Mouse (Mus musculus): ENCODE data around the gene Tdrd9.

Gene Tdrd9

GRCm38 (mm10) chr12:111958101-111958865 lies 13.1 kb upstream of the Tdrd9 start:
- peak; percentile 66 for ATAC-seq (ENCODE audit: insufficient number of reproducible peaks, low FRiP score, low TSS enrichment)

GRCm38 (mm10) chr12:111963339-111963738 lies 8.0 kb upstream of the Tdrd9 start:
- ATAC-seq (ENCODE audit: insufficient number of reproducible peaks, low FRiP score, low TSS enrichment) = no peak

- ATAC-seq (ENCODE audit: insufficient number of reproducible peaks, low FRiP score, low TSS enrichment) = peak; percentile 83
Observed at GRCm38 (mm10) chr12:111966683-111967173, 4.6 kb upstream of the Tdrd9 start, which contains the start of gene Atp5mpl. Atp5mpl (minus strand) TSS chr12:111966977.

- no peak for ATAC-seq (ENCODE audit: insufficient number of reproducible peaks, low FRiP score, low TSS enrichment)
Observed at GRCm38 (mm10) chr12:111970085-111970484, 1.3 kb upstream of the Tdrd9 start.

- no peak for ATAC-seq (ENCODE audit: insufficient number of reproducible peaks, low FRiP score, low TSS enrichment)
Observed at GRCm38 (mm10) chr12:111972504-111972903, 1.1 kb downstream of the Tdrd9 start.

- no peak for ATAC-seq (ENCODE audit: insufficient number of reproducible peaks, low FRiP score, low TSS enrichment)
Observed at GRCm38 (mm10) chr12:111974578-111974977, 3.2 kb downstream of the Tdrd9 start.

- no peak for ATAC-seq (ENCODE audit: insufficient number of reproducible peaks, low FRiP score, low TSS enrichment)
Observed at GRCm38 (mm10) chr12:111977138-111977537, 5.8 kb downstream of the Tdrd9 start.

GRCm38 (mm10) chr12:111978274-111978673 lies 6.9 kb downstream of the Tdrd9 start:
- no peak for ATAC-seq (ENCODE audit: insufficient number of reproducible peaks, low FRiP score, low TSS enrichment)

- ATAC-seq (ENCODE audit: insufficient number of reproducible peaks, low FRiP score, low TSS enrichment) = no peak
Observed at GRCm38 (mm10) chr12:111980887-111981367, 9.6 kb downstream of the Tdrd9 start, which contains the start of gene Rd3l. Rd3l (minus strand) TSS chr12:111981317.

- ATAC-seq (ENCODE audit: insufficient number of reproducible peaks, low FRiP score, low TSS enrichment) = no peak
Observed at GRCm38 (mm10) chr12:111981831-111982230, 10.5 kb downstream of the Tdrd9 start.

- ATAC-seq (ENCODE audit: insufficient number of reproducible peaks, low FRiP score, low TSS enrichment) = no peak
Observed at GRCm38 (mm10) chr12:111983165-111983564, 11.8 kb downstream of the Tdrd9 start.

- no peak for ATAC-seq (ENCODE audit: insufficient number of reproducible peaks, low FRiP score, low TSS enrichment)
Observed at GRCm38 (mm10) chr12:111986756-111987155, 15.4 kb downstream of the Tdrd9 start.

GRCm38 (mm10) chr12:111992626-111993025 lies 21.3 kb downstream of the Tdrd9 start:
- ATAC-seq (ENCODE audit: insufficient number of reproducible peaks, low FRiP score, low TSS enrichment) = no peak

GRCm38 (mm10) chr12:111995161-111995560 lies 23.8 kb downstream of the Tdrd9 start:
- no peak for ATAC-seq (ENCODE audit: insufficient number of reproducible peaks, low FRiP score, low TSS enrichment)

- no peak for ATAC-seq (ENCODE audit: insufficient number of reproducible peaks, low FRiP score, low TSS enrichment)
Observed at GRCm38 (mm10) chr12:111999735-112000134, 28.4 kb downstream of the Tdrd9 start.

GRCm38 (mm10) chr12:112001223-112001622 lies 29.9 kb downstream of the Tdrd9 start:
- ATAC-seq (ENCODE audit: insufficient number of reproducible peaks, low FRiP score, low TSS enrichment) = no peak

- ATAC-seq (ENCODE audit: insufficient number of reproducible peaks, low FRiP score, low TSS enrichment) = no peak
Observed at GRCm38 (mm10) chr12:112012511-112013270, 41.3 kb downstream of the Tdrd9 start.

GRCm38 (mm10) chr12:112013271-112013801 lies 42.0 kb downstream of the Tdrd9 start:
- ATAC-seq (ENCODE audit: insufficient number of reproducible peaks, low FRiP score, low TSS enrichment) = no peak

- no peak for ATAC-seq (ENCODE audit: insufficient number of reproducible peaks, low FRiP score, low TSS enrichment)
Observed at GRCm38 (mm10) chr12:112016346-112016745, 45.0 kb downstream of the Tdrd9 start.

- no peak for ATAC-seq (ENCODE audit: insufficient number of reproducible peaks, low FRiP score, low TSS enrichment)
Observed at GRCm38 (mm10) chr12:112023306-112023705, 51.9 kb downstream of the Tdrd9 start.
